Mouse (Mus musculus): Measurements from ENCODE around the gene Fn3krp.

- no peak for TF ChIP-seq CTCF (IDR thresholded peaks at IDR 0.05; ENCODE audit: extremely low read depth, insufficient read depth, insufficient read length, insufficient replicate concordance)
- TF ChIP-seq POLR2A (IDR thresholded peaks at IDR 0.05; ENCODE audit: low read depth, low read length), result no peak
These were observed 13.6 kb upstream of the Fn3krp start for GRCm38 (mm10) chr11:121407366-121408155.

Measured in spleen, adult 2 months (tissue).